Mouse (Mus musculus): ENCODE measurements at regions not wholly inside any gene's neighbourhood (a gene's known extent, or its start where the extent isn't known, plus 50 kb on each side); places are given as distances from the start of the nearest gene placed in this dataset.

DNA sequence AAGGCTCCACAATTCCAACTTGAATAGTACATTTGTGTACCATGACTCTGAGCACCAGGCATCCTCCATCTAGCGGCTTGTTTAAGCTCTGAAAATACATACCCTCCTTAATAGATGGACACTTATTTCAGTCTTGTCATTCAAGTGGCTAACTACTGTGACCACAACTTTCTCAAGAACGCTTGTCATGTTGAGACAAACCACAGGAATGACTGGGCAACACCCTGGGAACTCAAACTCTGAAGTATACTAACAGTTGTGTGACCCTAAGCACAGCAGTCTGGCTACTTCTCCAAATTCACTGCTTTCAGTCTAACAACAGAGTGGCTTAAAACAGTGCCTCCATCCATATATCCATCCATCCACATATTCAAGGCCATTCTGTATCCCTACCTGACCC is 380.4 kb upstream of the Thbs1 start:
- DNase-seq: no peak

DNA sequence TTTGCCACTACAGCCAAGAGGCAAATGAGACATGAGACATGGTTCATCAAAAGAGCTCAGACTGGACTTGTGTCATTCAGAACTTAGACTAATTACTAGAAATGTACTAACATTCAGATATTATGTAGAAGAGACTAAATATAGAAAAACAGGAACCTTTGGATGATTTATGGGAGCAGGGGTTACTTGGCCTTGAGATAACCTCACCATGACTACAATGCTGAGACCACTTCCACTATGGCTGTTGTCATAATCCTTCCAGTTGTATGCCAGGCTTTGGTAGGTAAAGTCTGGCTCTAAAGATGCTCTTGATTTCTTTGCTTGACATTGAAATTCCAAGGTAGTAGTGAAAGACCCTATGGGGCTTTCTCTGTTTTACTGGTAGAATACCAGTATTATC is 369.3 kb upstream of the Thbs1 start:
- DNase-seq: no peak

DNA sequence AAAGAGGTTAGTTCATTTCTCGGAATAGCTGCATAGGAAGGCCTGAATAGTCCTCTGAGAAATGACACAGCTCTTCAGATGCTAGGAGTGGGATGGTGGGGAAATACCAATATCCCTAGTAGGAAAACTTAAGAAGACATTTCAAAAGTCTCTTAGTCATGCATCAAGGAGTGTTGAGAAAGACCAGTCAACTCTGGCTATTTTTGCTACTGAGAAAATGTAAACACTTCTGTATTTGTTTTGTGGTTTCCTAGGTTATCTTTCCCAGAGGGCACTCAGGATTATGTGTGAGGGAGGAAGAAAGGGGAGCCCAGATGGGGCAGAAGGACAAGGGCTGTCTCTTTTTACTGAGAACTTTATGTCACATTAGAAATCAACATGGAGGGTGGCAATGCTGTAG is 367.8 kb upstream of the Thbs1 start:
- no peak for DNase-seq

DNA sequence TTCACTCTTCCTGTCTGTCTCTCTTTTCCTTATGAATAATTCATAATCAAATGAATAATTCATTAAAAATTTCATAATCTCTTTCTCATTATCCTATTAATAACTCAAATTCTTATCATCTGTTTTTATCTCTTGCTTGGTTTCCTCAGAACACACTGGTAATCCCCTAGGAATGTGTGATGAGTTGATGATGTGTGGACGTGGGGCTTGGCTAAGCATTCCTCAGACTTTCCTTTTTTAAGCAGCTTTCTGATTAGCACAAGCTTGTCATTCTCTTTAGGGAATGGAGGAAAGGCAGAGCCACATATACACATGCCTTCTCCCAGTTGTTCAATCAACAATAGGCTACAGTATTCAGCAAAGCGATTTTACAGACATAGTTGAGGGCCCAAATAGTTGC is 365.9 kb upstream of the Thbs1 start:
- no peak for DNase-seq

DNA sequence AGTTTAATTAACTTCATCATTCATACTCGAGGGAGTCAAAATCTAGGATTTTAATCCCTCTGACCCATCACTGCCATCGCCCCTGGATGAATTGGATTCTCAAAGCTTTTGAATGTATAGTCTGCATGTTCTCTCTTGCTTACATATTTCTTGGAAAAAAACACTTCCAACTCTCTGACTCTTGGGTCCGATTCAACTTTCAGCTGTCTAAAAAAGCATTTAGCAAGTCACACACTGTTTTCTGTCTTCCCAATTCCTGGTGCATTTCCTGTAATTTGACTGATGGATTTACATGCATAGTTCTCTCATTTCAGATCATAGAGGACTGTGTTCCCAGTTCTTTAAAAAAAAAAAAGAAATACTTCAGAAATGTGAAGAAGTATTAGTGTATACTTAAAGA is 364.5 kb upstream of the Thbs1 start:
- no peak for DNase-seq

DNA sequence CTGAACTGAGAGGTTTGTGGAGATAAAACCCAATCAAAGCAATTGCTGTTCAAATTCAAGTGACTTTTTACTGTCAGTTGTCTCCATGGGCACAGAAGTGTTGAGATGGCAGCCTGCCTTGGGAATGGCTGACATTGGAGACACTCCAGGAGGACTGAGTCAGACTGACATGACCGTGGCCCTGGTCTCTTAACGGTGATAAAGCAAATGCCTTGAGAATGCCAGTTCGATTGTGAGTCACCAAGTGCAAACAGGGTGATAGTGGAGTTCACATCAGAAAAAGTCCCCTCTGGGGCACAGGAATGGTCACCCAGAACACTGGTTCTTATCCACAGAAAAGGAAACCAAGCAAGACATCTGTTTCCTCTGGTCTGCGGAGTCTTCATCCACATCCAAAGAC is 362.8 kb upstream of the Thbs1 start:
- no peak for DNase-seq

DNA sequence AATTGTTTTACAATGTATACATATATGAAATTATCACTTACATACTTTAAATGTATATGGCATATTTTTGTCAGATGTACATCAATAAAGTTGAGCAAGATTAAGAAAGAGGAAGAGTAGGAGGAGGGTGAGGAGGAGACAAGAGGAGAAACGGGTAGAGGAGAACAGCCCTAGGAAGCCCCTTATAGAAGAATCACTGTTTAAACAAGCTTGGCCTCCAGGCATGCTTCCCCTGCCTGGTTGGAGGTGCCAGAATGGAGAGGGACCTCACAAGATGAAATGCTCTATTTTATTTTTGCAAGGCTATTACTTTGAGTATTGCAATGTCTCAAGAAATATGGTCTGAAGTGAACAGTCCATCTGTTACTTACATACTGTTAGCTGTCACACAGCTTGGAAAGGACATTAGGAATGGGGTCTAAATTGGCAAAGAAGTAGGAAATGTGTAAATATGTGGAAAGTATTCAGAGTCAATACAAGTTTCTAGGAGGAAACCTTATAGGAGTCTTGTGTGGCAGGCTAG is 352.1 kb upstream of the Thbs1 start:
- no peak for DNase-seq

DNA sequence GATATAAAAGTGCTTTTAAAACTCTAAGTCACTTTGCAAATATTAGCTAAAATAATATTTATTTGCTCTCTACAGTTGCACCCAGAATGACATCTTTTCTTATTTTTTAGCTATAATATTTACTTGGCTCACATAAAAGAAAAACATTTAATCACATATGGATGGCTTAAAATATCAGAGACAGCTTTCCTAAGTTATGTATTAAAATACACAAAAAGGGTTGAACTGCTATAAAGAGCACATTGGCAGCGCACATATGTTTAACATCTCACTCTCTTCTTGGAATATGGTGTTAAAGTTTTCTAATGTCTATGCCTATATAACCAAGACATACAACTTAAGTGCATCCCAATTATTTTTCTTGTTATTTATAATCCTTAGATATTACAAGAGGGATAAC is 348.0 kb upstream of the Thbs1 start:
- DNase-seq: no peak

DNA sequence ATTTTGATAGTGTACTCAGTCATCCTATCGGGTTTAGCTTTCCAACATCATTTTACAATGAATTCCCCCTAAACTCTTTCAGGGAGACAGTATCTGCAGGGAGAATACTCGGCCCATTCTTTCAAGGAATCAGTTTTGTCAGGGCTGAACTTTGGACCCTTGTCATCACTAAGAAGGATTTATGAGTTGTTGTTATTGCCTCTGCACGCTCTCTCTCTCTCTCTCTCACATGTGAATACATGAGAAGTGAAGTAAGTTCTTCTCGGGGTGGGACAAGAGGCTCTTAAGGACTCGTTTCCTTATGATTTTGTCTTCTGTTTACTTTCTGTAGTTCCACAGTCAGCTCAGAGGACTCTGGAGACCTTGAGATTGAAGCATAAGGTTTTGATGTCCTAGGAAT is 346.1 kb upstream of the Thbs1 start:
- no peak for DNase-seq

DNA sequence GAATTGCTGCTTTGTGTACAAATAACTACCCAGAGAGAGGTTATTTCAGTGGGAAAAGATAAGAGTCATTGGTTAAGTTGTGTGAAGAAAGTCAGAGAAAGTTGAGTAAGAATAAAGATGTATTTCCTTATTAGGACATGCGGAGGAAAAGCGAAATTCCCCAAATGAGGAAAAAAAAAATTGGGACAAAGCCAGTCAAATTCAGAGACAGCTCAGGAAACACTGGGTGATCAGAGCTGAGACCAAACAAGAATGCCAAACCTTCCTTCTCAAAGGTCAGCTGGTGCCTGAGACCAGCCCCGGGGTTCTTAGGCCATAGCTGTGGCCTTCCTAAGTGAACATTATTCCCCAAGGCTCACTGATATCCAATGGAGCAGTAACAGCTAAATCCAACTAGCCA is 345.2 kb upstream of the Thbs1 start:
- DNase-seq: no peak

DNA sequence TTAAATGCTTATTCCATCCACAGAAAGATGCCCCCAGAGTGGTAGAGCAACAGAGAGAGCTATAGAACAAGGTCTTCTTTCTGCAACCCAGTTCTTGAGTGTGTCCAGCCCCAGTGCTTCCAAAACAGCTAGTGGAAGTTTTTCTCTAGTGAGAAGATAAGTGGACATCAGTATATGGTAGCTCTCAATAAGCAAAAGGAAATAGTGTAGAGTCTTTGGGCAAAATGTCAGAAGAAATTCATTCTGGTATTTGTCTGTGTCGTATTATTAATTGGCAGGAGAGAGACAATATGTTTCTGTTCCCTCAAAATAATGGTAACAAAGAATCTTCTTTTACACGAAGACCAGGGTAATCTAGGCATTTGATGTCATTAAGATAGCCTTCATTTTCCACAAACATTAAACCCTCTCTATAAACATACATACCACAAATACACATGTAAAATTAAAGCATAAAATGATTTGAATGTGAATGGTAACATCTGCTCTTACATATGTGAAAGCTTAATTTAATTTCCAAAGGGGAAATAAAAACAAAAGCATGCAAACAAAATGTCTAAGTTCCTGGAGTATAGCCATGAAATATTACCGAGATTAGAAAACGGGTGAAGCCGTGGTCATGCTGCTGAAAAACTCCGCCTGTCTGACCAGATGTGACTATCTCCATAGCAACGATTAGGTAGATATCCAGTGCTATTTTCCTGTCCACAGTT is 342.1 kb upstream of the Thbs1 start:
- DNase-seq: no peak

DNA sequence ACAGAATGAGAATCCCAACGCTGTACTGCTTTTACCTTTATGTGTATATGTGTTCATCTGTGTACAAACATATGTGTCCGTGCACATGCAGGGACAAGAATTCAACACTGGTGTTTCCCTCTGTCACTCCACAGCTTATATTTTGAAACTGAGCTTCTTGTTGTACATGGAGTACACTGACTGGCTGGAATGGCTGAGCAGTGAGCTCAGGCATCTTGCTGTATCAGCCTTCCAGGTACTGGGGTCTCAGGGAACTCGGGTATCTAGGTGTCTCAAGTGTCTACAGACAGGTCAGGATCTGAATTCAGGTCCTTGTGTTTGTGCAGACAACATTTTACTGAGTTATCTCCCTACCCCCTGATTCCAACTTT is 341.6 kb upstream of the Thbs1 start:
- no peak for DNase-seq

DNA sequence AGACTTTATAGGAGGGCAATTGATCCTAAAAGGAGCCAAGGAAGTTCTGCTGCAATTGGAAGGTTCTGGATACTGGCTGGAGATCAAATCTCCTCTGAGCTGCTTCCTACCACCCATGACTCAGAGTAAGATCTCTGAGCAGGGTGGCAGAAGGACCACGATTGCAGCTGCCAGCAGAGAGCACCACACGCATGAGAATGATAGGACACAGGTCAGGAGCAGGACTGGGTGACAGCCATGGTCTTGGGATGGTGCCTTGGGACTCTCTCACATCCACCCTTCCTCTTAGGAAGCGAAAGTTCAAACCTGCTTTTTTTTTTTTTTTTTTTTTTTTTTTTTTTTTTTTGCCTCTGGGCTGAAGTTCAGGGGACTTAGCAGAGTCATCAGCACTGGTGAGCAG is 331.4 kb upstream of the Thbs1 start:
- DNase-seq: no peak

DNA sequence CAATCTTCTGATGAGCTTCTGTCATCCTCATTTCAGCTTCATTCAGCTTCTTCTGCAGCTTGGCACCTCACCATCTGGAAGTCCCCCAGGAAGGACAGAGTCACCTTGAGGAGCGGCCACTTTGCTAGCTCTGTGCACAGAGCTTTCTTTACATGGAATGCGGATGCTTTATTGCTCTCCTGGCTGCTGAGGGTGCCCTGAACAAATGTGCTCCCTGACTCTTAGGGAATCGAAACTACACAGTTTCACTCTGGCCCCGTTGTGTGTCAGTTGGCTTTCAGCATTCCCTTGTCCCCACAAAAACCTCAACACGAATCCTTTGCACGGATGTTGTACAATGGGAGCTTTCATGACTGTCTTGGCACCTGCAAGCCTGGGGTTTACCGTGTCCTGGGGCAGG is 330.9 kb upstream of the Thbs1 start:
- peak in 1 of 2 experiments; percentile 7 for DNase-seq

DNA sequence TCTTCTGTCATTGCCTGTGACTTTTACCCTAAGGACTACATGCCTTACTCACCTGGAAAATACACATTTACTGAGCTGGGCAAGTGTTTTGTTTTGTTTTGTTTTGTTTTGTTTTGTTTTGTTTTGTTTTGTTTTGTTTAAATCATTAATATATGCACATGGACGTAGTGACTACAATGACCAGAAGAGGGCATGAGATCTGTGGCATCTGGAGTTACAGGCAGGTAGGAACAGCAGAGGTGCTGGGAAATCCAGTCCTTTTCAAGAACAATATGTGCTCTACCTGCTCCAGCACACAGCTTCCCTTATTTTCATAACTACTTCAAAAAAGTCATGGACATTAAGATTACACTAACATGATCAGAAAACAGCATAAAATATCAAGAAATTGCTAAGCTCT is 324.4 kb upstream of the Thbs1 start:
- no peak for DNase-seq

DNA sequence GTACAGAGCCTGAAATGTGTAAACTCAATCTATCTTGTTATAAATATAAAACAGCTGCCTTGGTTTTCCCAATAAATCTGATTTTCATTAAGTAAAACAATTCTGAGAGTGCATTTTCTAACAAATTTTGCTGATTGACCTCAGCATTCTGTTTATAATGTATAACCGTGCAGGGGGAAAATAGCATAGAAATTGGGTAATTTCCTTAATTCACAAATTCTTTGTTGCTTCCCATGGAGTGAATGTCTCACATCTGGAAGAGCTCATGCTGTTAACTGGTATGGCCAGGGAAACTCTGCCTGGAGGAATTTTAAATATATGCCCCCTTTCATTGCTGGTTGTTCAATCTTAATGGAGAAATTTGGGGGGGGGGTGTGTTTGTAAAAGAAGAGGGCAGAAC is 317.4 kb upstream of the Thbs1 start:
- no peak for DNase-seq

DNA sequence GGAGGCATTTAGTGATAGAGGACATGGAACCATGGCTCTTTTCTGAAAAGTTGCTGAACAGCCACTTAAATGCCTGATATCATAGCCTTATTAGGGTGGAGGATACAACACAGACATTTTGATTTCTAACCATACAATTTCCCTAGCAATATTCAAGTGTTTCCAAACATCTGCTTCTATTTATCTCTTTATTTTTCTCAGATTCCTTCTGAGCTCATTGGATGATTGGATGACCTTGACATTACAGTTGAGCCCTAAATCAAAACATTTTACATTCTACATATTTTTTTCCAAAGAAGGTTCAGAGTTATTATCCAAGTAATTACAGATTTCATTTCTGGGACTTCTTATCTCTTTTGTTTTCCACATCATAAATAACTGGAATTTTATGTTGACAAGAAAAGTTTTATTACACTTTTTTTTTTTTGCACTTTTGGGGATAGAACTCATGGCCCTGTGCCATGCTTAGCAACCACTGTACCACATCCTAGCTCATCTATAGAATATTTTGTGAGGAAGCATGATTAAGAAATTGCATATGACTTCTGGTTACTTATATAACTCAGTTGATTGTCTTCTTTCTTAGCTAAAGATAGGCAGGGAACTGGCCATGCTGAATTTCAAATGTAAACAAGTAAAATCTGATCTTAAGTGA is 309.6 kb upstream of the Thbs1 start:
- no peak for DNase-seq

DNA sequence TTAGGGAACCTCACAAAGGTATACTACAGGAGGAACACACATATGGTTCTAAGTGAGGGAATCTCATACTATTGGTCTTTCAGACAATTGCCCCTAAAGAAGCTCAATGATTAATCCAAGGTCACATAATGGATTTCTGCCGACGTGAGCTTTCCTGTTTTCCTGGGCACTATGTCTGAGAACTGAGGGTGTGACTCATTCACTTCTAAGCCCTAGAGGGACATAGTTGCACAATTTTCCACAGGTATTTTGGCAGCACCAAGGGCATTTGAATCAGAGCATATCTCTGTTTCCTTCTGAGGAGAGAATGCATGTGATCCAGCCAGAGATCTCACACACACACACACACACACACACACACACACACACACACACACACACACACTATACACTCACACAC is 309.0 kb upstream of the Thbs1 start:
- DNase-seq: no peak

DNA sequence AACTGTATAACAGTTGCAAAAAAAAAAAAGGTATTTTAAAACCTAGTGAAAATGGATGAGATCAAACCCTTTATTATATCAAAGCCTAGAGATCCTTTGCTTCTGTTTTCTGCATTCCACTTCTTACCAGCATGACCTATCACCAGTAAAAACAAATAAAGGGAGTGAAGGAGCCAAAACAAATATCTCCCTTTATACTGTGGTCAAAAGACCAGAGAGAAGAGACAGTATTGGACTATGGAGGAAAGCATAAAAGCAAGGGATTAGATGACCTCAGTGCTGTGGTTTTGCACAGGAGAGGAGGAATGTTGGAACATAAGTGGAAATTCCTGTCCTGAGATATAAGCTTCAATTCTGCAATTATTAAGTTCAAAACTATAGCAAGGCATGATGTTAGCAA is 307.0 kb upstream of the Thbs1 start:
- DNase-seq: no peak

DNA sequence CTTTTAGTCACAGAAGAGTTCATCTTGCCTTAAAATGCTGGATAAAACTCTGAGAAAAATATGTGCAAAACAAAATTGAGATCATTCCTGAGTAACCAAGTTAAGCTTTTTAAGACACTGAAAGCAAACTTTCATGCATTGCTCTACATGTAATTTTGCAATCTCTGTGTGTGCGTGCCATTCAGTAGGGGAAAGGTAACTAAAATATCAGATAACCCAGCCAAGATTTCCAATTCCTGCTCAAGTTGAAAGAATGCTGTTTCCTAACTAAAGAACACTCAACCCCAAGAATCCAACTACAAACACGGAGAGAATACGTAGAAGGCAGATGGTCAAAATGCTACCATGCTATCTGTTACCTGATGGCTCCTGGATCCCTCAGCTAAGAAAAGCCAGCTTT is 304.6 kb upstream of the Thbs1 start:
- DNase-seq: no peak

DNA sequence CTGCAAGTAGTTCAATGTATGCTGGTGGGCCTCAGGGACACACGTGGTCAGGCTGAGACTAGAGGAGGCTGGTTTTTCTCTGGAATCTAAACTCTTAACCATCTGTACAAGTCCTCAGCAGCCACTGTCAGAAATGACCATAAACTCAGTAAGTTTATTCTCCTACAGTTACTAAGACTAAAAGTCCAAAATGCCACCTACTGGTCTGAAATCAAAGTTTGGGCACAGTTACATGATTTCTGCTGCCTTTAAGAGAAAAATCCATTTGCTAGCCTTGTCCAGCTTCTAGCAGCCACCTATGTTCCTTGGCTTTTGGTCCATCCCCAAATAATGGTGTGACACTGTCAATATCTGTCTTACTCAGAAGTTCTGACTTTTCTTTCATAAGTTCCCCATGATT is 300.2 kb upstream of the Thbs1 start:
- DNase-seq: no peak

DNA sequence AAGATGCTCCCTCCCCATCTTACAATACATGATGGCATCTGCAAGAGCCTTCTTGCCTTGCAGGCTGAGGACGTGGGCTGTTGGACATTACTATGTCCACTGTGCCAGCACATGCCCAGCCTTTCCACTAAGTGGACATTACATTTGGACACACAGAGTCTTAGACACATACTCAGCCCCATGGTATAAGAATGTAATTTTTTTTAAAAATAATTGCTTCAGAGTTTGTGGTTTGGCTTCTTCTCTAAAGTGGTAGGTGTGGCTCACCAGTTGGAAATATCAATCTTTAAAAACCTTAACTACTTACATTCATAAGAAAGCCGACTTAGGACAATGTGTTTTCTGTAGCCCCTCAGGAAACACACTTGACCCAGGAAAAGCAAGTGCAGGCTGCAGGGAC is 299.7 kb upstream of the Thbs1 start:
- DNase-seq: no peak

DNA sequence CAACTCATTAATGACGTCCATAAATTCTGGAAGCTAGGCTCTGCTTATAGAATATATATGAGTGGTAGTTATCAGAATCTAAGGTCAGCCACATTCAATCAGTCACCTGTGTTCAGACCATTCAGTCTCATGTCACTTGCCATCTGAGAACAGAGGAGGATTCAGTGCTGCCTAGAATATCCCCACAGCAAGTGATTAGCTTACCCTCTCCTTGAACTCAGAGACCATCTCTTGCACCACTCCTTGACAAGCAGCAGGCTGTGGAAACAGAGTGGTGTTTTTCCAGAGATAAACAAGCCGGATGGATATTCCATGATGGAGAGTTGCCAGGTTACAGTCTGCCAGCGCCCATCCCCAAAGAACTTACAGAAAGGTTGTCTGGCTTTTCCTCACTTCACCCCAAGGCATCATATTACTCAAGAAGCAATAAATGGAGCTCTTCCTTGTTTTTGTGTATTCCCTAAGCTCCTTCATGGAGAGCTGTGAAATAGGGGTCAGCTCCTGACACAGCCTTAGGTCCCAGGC is 291.9 kb upstream of the Thbs1 start:
- no peak for DNase-seq

DNA sequence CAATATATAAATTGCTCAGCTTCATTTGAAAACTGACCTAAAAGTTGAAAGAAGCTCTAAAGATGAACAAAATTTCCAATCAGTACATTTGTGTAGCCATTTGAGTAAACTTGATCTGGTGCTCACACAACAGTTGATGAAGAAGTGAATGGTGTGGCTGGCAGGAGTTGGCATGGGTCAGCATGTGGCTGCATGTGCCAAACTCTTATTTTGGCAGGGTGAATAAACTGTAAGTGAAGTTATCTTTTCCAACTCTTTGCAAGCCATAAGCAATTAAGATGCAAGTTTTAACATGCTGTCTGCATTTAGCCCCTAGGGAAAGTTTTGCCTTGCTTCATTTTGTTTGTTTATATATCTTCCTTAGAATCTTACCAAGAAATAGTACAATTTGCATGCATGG is 291.0 kb upstream of the Thbs1 start:
- DNase-seq: no peak

DNA sequence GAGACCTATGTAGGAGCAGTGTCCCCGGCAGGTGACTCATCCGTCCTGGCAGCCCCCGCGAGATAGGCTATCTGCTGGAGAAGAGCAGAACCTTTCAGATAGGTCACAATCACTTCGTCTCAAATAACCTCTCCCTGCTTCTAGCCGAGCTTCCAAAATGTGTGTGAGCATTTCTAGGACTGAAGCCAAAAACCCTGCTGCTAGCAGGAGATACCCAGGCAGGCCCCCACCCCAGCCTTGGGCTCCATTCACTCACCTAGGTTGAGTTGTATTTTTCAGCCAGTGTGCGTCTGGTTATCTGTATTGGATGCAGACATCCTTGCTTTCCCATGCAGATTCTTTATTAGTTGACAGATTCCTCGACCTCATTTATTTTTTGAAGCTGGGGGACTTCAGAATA is 286.6 kb upstream of the Thbs1 start:
- DNase-seq: peak in 1 of 2 experiments; percentile 4

Data from cerebellum, postnatal 25 days (tissue).